Mouse (Mus musculus) adrenal gland, postnatal 36 days (tissue): ENCODE measurements around the gene Ralgds. TPM values are rescaled to one million over a fixed set of nuclear protein-coding genes. Genes with fewer than 3 reads are reported as not detected.

Experiments used
- DNase-seq, 2 experiments: peaks; one replicate each; pipeline ENCODE4 v3.0.0; 2021; ENCODE audit warnings: mixed read lengths in 1 of 2
- total RNA-seq, 2 experiments: library from RNA; stranded (reverse); gene quantifications; 2 replicates each; pipeline ENCODE4 v1.2.3; 2021

Gene Ralgds
- total RNA-seq, 2 experiments from 2014 or later, result 23.3 to 27.9 TPM

- DNase-seq, result peak; percentile 94 to 95
Measured at GRCm38 (mm10) chr2:28532938-28533771, 20.2 kb downstream of the Ralgds start.

- no peak for DNase-seq
Measured at GRCm38 (mm10) chr2:28533901-28534435, 21.0 kb downstream of the Ralgds start.

- peak in 1 of 2 experiments; percentile 70 for DNase-seq
Measured at GRCm38 (mm10) chr2:28534436-28535262, 21.7 kb downstream of the Ralgds start.

GRCm38 (mm10) chr2:28535263-28535540 is 22.3 kb downstream of the Ralgds start:
- no peak for DNase-seq

GRCm38 (mm10) chr2:28535650-28536049 is 22.7 kb downstream of the Ralgds start:
- DNase-seq, result peak in 1 of 2 experiments; percentile 50

- no peak for DNase-seq
Measured at GRCm38 (mm10) chr2:28536166-28536565, 23.2 kb downstream of the Ralgds start.

- DNase-seq, result no peak
Measured at GRCm38 (mm10) chr2:28536766-28537633, 24.1 kb downstream of the Ralgds start.

GRCm38 (mm10) chr2:28537634-28537920 is 24.7 kb downstream of the Ralgds start:
- DNase-seq, result no peak

- no peak for DNase-seq
Measured at GRCm38 (mm10) chr2:28537995-28538816, 25.3 kb downstream of the Ralgds start.

- DNase-seq, result no peak
Measured at GRCm38 (mm10) chr2:28538817-28539128, 25.8 kb downstream of the Ralgds start.

GRCm38 (mm10) chr2:28539206-28539605 is 26.3 kb downstream of the Ralgds start:
- peak in 1 of 2 experiments; percentile 66 for DNase-seq

- DNase-seq, result no peak
Measured at GRCm38 (mm10) chr2:28539949-28540348, 27.0 kb downstream of the Ralgds start.

- DNase-seq, result no peak
Measured at GRCm38 (mm10) chr2:28540587-28541227, 27.8 kb downstream of the Ralgds start.

GRCm38 (mm10) chr2:28543894-28544293 is 31.0 kb downstream of the Ralgds start:
- peak in 1 of 2 experiments; percentile 50 for DNase-seq

GRCm38 (mm10) chr2:28545976-28546375 is 33.1 kb downstream of the Ralgds start:
- no peak for DNase-seq

- no peak for DNase-seq
Measured at GRCm38 (mm10) chr2:28546560-28546959, 33.6 kb downstream of the Ralgds start.

- peak; percentile 90 to 91 for DNase-seq
Measured at GRCm38 (mm10) chr2:28547237-28548172, 34.6 kb downstream of the Ralgds start.

- no peak for DNase-seq
Measured at GRCm38 (mm10) chr2:28549157-28549556, 36.2 kb downstream of the Ralgds start.

GRCm38 (mm10) chr2:28552301-28552700 is 39.4 kb downstream of the Ralgds start:
- no peak for DNase-seq

GRCm38 (mm10) chr2:28557452-28557851 is 44.5 kb downstream of the Ralgds start:
- DNase-seq, result no peak
